Mouse (Mus musculus) spleen, adult 12 weeks (tissue): ENCODE measurements at regions not wholly inside any gene's neighbourhood (a gene's known extent, or its start where the extent isn't known, plus 50 kb on each side); places are given as distances from the start of the nearest gene placed in this dataset.

ENCODE experiments used
- DNase-seq: peaks from one replicate; pipeline ENCODE4 v3.0.0; 2022; ENCODE audit warnings: low spot score

- no peak for DNase-seq
Observed at GRCm38 (mm10) chr4:7092957-7093356, 1145.9 kb downstream of the Car8 start.

- DNase-seq, result no peak
Observed at GRCm38 (mm10) chr4:7091201-7091814, 1147.5 kb downstream of the Car8 start.
